Mouse (Mus musculus): ENCODE measurements at regions not wholly inside any gene's neighbourhood (a gene's known extent, or its start where the extent isn't known, plus 50 kb on each side); places are given as distances from the start of the nearest gene placed in this dataset.

DNA sequence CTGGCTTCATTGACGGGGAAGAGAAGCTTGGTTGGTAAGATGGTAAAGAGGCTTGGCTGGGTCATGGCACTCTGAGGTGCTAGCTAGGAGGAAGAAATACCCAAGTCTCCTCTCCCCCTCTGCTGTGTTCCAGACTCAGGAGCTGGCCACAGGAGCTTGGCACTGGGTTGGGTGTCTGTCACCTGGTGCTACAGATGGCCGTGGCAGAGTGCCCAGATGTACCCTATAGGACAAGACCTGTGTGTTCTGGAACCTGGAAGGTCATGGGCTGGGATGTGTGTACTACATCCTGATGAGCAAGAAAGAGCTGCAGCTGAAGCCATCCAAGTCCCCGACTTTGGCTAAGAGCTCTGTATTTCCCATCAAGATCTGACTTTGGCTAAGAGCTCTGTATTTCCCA, 72.4 kb downstream of the Nupl2 start:
- peak; percentile 36 for DNase-seq

GRCm38 (mm10) chr5:24239006-24239405, 74.2 kb downstream of the Nupl2 start:
- DNase-seq, result no peak

- no peak for DNase-seq
Measured at GRCm38 (mm10) chr5:24244211-24244610, 79.4 kb downstream of the Nupl2 start.

- no peak for DNase-seq
Measured at GRCm38 (mm10) chr5:24255421-24255820, 90.7 kb downstream of the Nupl2 start.

GRCm38 (mm10) chr5:24261098-24261497, 90.3 kb downstream of the Kcnh2 start:
- DNase-seq, result peak; percentile 37

DNA sequence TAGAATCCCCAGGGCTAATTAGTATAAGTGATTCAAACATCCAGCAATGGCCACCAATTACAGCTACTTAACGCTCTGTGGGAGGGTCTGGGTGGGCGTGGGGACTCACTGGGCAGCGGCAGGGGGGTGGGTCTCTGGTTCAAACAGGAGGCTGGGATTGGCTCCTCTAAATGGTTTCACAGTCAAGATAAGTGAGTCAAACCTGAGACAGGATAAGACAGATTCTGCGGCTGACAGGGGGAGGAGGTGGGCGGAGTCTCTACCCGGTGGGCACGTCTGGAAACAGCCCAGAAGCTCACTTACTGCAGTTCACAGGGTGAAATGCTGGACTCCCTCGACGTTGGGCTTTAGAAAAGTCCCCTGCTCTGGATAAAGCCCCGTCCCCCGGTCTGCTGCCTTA, 89.3 kb downstream of the Kcnh2 start:
- no peak for DNase-seq

- no peak for DNase-seq
Measured at GRCm38 (mm10) chr5:24264151-24264550, 87.3 kb downstream of the Kcnh2 start.

GRCm38 (mm10) chr5:24265431-24265830, 86.0 kb downstream of the Kcnh2 start:
- no peak for DNase-seq

DNA sequence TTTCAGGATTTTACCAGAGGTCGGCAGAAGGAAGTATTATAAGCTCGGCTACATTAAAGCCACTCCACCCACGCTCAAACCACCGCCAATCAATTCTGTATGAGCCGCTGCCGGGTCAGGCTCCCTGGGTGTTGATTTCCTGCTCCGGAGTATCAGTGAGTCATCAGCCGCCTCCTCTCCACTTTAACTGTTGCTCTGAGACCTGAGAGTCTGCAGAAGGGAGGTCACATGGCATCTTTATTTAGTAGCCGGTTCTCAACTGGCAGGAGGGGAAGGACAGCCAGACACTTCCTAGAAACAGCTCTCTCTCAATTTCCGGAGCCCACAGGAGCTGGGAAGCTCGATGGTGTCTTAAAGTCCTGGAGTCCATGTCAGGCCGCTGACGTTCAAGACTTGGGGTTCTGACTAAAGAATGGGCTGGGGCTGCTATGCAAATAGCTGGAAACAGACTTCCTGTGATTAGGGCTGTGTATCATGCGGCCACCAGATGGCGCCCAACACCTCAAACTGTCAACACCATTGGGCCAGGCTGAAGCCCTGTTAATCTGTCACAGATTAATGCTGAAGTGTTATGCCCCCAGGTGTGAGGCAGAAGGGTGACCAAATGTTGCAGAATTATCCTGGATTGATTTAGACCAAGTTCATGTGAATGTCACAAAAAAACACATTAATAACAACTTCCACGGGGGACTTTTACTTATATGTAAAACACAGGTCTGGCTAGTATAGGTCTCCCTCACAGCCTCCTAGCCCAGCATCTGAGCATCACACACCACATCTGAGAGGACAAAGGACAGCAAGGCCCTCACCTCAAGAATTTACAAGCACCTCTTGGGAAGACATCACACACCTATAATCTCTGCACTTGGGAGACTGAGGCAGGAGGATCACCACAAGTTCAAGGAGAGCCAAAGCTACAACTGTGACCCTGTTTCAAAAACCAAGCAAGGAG, 84.8 kb downstream of the Kcnh2 start:
- peak; percentile 71 for DNase-seq
